Mouse (Mus musculus) gastrocnemius, adult 18-20 months (tissue): ENCODE measurements around the gene Nrp1. TPM values are rescaled to one million over a fixed set of nuclear protein-coding genes. Genes with fewer than 3 reads are reported as not detected.
A peak's percentile ranks its signal among the peaks of the same experiment; 100 is the strongest.

Experiments used
- DNase-seq: peaks from one replicate; pipeline ENCODE4 v3.0.0; 2021; ENCODE audit warnings: low spot score
- long read RNA-seq, 2 experiments: library from polyadenylated mRNA; stranded (forward); transcript quantifications; one replicate each; pipeline ENCODE4 v2.0.0; 2021
- total RNA-seq, 2 experiments: library from RNA; stranded (reverse); gene quantifications; 2 replicates each; pipeline ENCODE4 v1.2.3; 2021

The Nrp1 gene
- 10 to 100 TPM; 23.7 to 29.0 TPM for total RNA-seq
- long read RNA-seq, experiment 1, transcript Nrp1-201 (17 exons, 3,597 nt): major isoform, 19 of 29 reads
- long read RNA-seq, experiment 1, partial matches to known transcripts: 5 of 29 reads
- long read RNA-seq, experiment 1, other reads (novel, unspliced or antisense): 5 of 29 reads
- long read RNA-seq, experiment 2, transcript Nrp1-201 (17 exons, 3,597 nt): major isoform, 10 of 17 reads
- long read RNA-seq, experiment 2, partial matches to known transcripts: 2 of 17 reads
- long read RNA-seq, experiment 2, other reads (novel, unspliced or antisense): 5 of 17 reads

DNA sequence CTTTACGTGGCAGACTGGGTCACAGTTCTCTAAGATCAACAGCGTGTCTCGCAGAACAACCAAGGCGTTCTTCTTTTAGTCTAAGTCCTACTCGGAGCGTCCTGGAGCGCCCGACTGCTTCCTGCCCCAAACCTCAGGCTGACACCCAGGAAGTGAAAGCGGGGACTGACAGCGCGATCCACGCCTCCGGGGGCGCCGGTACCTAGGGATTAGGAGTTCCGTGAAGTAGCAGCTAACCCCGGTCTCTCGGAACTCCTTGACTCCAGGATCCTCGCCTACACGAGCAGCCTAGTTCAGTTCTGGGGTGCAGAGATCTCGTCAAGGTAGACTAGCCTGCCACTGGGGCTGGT, at the start of gene Nrp1:
Gene Nrp1 (plus strand): TSS at position 199 of the 350 bp plus-strand sequence.
- DNase-seq: no peak

DNA sequence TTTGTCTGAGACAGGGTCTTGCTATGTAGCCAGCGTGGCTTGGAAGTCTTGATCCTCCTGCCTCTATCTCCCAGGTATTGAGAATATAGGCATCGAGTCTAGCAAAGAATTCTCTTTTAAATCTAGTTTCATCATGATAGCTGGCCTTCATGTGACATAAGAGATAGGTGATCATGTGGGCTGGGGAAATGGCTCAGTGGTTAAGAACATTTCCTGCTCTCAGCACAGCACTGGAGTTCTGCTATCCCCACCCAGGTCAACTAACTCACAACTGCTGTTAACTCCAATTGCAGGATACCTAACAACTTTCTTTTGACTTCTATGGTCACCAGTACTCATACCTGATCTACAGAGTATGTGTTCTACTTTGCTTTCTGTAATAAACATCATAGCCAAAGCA, 37.6 kb upstream of the Nrp1 start:
- no peak for DNase-seq

GRCm38 (mm10) chr8:128327281-128327680, 31.1 kb upstream of the Nrp1 start:
- no peak for DNase-seq

GRCm38 (mm10) chr8:128327922-128328321, 30.5 kb upstream of the Nrp1 start:
- no peak for DNase-seq

DNA sequence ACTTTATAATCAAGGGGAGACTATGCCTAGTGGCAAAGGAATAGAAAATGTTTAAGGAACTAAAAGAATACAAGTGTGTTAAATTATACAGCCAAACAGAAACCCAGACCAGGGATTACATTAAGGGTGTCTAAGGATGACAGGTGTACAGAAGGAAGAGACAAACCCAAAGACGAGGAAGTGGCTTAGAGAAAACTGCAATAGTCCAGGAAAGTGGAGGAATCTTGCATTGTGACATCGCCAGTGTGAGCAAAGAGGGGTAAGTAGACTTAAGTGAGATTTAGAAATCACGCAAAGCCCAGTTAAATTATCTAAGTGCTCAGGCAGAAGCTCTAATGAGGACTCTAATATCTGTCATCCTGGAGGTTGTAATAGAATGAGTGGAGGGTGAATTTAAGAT, 28.9 kb upstream of the Nrp1 start:
- no peak for DNase-seq

DNA sequence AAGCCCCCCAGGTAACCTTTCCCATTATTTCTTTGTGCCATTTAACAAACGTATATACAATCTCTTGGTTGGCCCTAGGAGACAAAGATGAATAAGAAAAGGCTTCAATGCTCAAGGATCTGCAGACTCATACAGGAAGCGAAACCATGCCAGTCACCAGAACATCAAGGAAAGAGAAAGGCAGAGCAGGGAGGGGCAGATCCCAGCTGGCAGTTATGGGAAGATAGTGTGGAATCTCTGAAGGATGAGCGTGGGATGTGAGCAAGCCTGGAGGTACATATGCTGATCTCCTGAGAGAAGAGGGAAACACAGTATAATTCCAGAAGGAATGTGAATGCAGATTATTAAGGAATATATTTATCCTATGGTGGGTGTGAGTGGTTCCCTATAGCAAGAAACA, 22.4 kb upstream of the Nrp1 start:
- DNase-seq: no peak

DNA sequence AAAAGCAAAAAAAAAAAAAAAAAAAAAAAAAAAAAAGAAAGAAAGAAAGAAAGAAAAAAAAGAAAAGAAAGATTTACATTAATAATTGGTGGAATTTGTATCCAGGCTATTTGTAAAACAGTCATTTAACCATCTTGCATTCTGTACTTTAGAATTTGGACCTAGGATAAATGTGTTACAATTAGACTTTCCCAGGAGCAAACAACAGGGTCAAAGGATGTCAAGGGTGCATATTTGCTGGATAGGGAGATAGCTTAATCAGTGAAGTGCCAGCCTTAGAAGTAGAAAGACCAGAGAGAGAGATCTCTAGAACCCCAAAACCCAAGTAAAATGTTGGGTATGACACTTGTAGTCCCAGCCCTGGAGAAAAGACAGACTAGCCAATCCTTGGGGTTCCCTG, 19.5 kb upstream of the Nrp1 start:
- no peak for DNase-seq

GRCm38 (mm10) chr8:128339521-128339920, 18.9 kb upstream of the Nrp1 start:
- DNase-seq: no peak

DNA sequence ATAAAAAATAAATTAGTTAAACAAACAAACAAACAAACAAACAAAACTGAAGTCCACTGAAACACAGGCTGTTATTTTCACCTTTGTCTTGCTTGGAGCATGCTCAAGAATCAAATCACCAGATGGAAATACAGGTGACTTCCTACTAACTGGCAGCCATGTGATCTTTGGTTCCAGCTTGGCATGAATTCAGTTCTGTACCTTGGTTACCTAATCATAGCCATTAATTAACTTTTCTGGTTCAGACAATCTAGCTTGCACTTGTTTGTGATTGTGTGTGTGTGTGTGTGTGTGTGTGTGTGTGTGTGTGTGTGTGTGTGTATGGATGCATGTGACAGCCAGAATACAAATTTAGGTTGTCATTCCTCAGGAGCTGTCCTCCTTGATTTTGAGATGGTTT, 8.0 kb upstream of the Nrp1 start:
- no peak for DNase-seq

DNA sequence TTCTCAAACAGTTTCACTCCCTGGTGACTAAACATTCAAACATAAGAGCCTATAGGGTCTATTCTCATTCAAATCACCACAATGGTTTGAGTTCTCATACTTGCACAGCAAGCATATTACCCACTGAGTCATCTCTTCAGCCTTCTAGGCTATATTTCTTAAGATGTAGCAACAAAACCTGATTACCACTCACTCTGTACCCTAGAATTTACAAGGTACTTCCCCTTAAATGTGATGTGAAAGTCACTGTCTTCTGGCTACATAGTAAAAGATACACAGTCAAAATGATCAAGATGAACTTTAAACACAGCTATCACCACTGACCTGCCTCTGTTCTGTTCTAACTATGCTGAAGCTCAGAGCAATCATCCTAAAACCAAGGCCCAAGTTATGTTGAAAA, 7.2 kb upstream of the Nrp1 start:
- no peak for DNase-seq

GRCm38 (mm10) chr8:128352821-128353220, 5.6 kb upstream of the Nrp1 start:
- no peak for DNase-seq

DNA sequence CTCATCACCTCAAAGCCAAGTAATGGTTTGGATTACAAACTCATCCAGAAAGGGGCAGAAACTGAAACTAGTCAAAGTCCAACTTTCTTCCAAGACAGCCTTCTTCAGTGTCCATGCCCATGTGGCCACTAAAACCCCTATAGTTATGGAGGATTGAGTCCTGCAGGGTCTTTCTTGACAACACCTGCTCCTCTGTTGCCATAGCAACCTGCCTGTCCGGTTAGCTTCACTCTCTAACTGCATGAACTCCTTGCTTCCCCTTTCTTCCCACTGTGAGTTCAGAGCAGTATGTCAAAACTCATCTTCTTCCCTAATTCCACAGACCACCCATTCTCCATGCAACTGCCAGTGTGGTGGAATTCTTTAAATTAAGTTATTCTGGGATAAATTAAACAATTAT, 4.4 kb upstream of the Nrp1 start:
- no peak for DNase-seq

GRCm38 (mm10) chr8:128355091-128355490, 3.3 kb upstream of the Nrp1 start:
- no peak for DNase-seq

DNA sequence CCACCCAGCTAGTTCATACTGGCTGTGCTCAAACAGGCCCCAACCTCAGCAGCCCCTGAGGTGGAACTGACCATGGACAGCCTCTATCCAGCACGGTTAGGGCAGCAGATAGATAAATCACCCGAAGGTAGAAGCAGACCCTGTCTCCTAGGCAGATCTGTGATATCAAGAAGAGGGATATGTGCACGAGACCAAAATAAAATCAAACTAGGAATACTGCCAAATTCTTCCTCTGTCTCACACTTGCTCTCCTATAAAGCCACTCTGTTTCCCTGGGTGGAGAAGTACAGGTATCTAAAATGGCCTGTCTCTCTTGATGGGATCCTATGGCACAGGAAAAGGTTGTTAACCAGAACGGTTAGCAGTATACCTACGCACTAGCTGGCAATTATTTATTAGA, 2.2 kb upstream of the Nrp1 start:
- DNase-seq: no peak

GRCm38 (mm10) chr8:128356796-128357539, 1.4 kb upstream of the Nrp1 start:
- peak; percentile 79 for DNase-seq

DNA sequence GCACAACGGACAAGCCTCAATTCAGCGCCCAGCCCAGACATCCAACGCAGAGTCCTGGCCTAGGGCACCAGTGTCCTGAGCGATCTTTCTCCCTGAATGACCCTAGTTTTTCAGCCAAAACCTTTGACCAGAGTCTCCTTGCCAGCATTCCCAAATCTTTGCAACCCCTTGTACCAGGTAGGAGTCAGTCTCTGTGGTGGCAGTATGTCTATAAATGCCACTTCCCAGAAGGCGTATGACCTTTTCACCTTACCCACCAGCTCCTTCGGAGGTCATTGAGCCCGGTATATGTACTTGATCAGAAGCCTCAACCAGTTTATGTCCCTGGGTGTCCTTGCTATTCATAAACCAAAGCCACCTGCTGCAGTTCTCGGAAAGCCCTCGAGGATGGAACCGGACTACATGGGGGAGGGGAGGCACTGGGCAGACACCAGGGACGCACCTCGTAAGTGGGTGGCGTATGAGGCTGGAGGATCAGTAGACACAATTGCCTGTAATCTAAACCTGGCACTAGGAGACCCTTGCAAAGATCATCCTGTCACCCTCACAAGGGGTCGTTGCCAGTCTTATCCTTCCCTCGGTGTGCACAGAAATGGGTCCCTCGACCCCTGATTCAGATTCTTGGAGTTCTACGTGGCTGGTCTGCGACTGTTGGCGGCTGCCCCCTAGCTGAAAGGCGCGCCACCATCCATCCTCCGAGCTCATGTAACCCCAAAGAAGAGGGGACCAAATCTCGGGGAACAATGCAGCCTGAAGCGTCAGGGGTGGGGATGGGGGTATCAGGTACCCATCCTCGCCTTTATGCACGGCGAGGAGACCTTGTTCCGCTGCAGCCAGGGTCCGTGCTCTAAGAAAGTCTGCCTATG, 631 bp upstream of the Nrp1 start:
- peak; percentile 63 for DNase-seq

DNA sequence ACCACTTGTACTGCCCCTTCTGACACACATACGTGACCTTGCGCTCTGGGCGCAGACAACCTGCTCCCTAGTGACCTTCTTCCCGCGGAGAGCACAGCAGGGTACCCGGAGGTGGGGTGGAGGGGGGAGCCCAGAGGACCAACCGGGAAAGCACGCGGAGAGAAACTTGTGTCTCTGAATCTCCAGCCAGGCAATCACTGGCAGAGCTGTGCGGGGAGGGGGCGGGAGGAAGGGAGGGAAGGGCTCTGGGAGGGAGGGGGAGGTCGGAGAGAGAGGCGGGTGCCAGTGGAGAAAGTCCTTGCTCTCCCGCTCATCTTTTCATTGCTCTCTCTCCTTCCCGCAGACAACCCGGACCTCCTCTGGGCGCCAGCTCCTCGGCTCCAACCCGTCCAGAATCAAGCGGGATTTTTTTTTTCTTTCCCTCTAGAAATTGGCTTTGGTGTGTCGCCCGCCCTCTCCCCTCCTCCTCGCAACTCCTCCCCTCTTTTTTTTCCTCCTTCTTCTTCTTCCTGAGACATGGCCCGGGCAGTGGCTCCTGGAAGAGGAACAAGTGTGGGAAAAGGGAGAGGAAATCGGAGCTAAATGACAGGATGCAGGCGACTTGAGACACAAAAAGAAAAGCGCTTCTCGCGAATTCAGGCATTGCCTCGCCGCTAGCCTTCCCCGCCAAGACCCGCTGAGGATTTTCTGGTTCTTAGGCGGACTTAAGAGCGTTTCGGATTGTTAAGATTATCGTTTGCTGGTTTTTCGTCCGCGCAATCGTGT, 534 bp downstream of the Nrp1 start:
- DNase-seq: peak; percentile 68

GRCm38 (mm10) chr8:128359521-128360318, 1.3 kb downstream of the Nrp1 start:
- peak; percentile 16 for DNase-seq

GRCm38 (mm10) chr8:128361343-128361870, 3.0 kb downstream of the Nrp1 start:
- no peak for DNase-seq

GRCm38 (mm10) chr8:128362940-128363595, 4.7 kb downstream of the Nrp1 start:
- DNase-seq: peak; percentile 89
